Mouse (Mus musculus): ENCODE measurements around the gene Furin.

GRCm38 (mm10) chr7:80418036-80418435 lies 12.8 kb upstream of the Furin start:
- no peak for TF ChIP-seq POLR2A (IDR thresholded peaks at IDR 0.05; ENCODE audit: low read depth, low read length)
- no peak for TF ChIP-seq CTCF (IDR thresholded peaks at IDR 0.05; ENCODE audit: extremely low read depth, insufficient read depth, insufficient read length, insufficient replicate concordance)
